Mouse (Mus musculus) cerebellum, postnatal 36 days (tissue): ENCODE measurements at regions not wholly inside any gene's neighbourhood (a gene's known extent, or its start where the extent isn't known, plus 50 kb on each side); places are given as distances from the start of the nearest gene placed in this dataset.

Source experiments
- DNase-seq, 2 experiments: peaks; one replicate each; pipeline ENCODE4 v3.0.0; 2021 to 2022; ENCODE audit warnings: mixed read lengths in 2 of 2

GRCm38 (mm10) chr6:100141225-100141624, 146.1 kb downstream of the Rybp start:
- no peak for DNase-seq

GRCm38 (mm10) chr6:100140581-100141114, 146.6 kb downstream of the Rybp start:
- DNase-seq, result no peak

DNA sequence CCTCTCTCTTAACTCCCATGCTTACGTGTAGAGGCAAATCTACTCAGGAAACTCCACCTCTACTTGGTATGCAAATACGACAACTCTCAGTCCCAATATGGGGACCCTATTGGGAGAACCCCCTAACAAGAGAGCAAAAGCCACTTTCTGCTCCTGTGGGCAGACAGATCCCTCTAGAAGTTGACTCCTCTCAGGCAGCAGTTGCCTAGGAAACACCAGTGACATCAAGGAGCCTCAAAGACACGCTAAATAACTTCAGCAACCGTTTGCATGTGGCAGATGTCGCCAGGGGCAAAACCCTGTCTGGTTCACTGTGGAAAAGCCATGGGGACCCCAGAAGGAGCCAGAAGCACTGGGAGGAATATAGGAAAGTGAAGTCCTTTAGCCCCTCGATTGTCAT, 147.5 kb downstream of the Rybp start:
- no peak for DNase-seq

GRCm38 (mm10) chr6:100138659-100139058, 148.6 kb downstream of the Rybp start:
- no peak for DNase-seq

DNA sequence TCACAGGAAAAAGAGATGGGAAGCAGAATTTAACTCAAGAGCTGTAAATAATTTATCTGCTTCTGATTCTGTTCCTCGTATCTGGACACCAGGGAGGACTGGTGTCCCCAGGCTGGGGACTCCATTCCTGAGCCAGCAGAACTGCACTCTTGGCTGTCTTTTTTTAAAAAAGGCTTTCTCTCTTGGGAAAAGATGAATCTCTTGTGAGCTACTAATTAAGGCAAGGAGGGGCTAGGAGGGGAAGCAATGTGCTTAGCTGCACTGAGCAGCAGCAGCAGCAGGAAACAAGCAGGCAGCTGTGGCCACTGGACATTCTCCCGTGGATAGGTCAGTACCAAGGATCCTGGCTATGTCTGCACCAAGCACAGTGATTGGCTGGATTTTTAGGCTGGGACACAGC, 152.1 kb downstream of the Rybp start:
- no peak for DNase-seq

- DNase-seq, result no peak
Observed at GRCm38 (mm10) chr6:100133970-100134369, 153.3 kb downstream of the Rybp start.

DNA sequence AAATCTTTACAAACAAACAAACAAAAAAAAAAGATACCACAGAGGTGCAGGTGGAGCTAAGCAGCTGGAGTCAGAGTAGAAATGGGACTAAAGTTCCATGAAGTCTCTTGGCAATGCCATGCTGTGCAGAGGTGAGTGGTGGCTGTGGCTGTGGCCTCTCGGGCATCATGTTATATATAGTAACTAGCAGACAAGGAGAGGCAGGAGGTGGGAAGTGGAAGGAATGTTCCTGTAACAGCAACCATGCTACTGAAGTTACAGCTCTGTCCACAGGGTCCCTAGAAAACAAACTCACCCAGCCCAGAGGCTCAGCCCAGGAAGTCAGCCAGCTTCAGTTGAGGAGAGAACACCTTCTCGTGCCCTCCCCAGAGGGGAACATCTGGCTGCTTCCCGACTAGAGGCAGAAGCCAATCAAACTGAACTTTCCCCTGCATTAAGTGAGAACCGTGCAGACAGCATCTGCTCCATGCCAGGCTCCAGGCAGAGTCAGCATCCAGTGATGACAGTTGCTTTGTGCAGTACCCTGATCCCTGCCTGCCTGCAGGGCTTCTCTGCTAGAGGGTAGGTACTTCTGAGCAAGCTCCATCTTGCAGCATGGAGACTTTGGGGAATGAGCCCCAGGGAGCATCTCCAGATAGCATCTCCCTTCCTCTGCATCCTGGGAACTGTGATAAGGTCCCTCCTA, 154.2 kb downstream of the Rybp start:
- no peak for DNase-seq

DNA sequence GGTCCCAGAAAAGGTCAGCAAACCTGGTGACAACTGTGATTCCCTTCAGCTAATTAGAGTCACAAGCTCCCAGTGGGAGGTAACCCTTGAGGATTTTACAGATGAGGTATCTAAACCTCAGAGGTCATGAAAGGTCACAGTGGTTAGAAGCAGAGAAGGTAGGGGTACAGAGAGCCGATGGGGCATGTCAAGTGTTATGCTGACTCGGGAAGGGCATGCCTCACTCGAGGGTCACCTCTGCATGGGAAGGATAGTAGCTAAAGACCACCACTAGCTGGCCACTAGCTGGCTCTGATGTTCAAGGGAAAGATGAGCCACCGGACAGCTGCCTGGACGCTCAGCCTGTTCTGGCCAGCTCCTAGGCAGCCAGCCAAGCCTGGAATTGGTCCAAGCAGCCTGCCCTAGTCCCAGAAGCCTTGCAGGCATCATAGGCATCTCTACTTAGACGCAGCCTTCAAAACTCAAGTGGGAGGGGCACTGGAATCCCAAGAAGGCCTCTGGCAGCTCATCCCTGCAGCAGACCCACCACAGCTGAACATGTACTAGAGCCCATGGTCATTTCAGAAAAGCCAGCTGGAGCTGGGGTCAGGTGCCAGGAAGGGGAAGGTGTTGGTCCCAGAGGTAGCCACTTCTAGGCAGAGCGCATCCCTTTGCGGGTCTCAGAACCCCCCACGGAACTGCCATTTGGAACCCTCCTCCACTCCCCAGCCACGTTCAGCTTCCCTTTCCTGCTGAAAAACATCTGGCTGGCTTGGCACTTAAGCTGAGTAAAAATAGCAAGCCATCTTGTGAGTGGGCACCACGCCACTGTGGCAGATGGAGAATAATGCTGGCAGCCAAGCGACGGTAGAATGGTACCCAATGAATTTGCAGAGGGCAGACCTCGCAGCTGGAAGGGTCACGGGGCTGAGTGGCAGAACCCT, 159.8 kb downstream of the Rybp start:
- DNase-seq, result peak; percentile 79 to 80

DNA sequence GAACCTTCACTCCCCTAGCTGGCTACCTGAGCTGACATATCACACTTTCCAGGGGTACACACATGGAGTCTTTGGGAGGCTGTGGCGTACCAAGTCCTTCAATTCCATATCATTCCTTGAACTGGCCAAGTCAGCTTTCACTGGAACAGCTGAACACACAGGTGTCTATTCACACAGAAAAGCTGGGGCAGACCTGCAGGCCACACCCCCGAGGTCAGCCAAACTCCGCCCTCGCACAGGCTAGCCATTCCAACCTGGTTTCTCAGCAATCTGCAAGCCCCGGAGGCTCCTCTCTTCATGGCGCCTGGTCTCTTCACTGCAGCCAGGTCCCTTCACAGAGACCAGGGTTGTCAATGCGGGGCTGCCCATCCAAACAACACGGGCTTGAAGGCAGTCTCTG, 160.5 kb downstream of the Rybp start:
- DNase-seq, result no peak

- DNase-seq, result no peak
Observed at GRCm38 (mm10) chr6:100126326-100126725, 161.0 kb downstream of the Rybp start.

GRCm38 (mm10) chr6:100121240-100121639, 166.0 kb downstream of the Rybp start:
- no peak for DNase-seq

GRCm38 (mm10) chr6:100120017-100120944, 167.0 kb downstream of the Rybp start:
- DNase-seq, result no peak

GRCm38 (mm10) chr6:100117084-100117483, 170.2 kb downstream of the Rybp start:
- no peak for DNase-seq

DNA sequence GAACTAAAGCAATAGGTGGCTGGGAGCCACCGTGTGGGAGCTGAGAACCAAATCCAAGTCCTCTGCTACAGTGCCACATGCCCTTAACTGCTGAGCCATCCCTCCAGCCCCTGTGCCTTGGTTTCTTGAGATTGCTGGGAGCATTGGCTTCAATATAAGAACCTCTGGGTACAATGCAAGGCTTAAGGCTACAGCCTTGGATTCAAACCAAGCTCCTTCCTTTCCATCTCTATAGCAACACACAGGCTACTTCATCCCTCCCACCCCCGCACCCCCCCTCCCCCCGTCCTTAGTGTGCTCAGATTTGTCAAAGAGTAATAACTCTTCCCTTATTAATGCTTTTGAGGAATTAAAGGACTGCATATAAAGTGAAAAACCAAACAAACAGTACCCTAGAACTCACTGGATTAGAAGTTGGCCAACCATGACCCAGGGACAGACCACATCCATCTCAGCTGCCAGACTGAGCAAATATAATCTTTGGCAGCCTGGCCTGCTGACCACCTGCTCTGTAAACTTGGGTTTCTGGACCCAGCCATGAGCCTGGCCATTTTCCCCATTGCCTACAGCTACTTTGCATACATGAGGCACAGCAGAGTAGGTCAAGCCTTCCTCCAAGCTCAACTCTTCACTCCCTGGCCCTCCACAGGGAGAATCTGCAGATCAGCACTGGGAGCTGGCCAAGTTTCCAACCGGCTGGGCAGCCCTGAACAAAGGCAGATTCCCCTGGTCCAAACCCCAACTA, 173.7 kb downstream of the Rybp start:
- DNase-seq, result peak in 1 of 2 experiments; percentile 20

GRCm38 (mm10) chr6:100110981-100111660, 176.2 kb downstream of the Rybp start:
- DNase-seq, result peak; percentile 54 to 60

DNA sequence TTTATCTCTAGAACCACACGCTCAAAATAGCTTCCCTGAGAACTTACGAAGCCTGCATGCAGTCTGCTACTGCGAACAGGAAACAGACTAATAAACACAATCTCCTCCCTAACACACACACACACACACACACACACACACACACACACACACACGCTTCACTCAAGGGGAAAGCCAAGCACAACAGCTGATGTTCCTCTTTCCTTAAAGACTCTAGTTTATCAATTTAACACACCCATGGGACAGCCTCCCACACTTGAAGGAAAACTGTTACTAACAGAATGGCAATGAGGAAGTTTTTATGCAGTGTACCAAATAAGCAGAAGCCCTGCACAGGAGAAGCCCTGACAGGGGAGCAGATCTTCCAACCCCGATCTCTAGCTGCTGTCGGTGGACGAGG, 177.3 kb downstream of the Rybp start:
- DNase-seq, result no peak

- no peak for DNase-seq
Observed at GRCm38 (mm10) chr6:100109351-100109750, 177.9 kb downstream of the Rybp start.

GRCm38 (mm10) chr6:100107508-100107907, 179.8 kb downstream of the Rybp start:
- no peak for DNase-seq

DNA sequence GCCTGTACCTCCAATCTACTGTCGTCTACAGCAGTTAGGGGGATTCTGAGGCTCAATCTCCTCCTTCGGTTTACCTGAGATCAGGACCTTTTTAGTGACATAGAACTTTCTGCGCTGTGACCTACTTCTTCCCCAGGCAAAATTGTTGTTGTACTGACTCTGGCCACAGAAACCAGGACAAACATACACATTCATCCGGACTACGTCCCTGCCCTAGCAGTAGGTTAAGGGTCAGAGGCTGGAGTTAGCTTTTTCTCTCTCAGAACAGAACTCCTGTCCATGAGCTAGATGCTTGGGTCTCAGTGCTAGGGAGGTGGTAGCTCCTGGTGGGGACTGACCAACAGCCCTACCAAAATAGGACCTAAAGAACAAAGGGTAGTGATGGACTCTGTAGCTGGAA, 180.2 kb downstream of the Rybp start:
- no peak for DNase-seq

DNA sequence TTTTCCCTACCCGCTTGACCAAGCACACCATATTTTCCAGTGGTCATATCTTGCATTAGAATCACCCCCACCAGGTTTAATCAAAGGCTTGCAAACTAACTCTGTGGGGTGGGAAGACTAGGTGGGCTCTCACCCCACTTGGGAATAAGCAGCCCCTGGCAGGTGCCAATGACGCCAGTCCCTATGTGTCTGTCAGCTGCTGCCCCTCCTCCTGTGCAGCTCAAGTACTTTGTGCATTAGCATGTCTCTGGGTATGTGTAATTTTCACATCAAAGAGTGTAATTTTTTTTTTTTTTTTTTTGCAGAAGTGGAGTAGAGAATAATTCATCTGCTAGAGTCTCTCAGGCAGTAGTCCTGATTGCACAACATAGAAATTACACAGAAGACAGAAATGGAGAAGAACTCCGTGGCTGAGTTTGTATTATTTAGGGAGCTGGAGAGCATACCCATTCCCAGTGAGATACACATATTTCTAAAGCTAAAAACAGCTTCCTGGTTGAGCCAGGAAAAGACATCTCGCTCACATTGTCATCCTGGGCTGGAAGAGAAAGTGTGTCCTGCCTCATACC, 186.6 kb downstream of the Rybp start:
- no peak for DNase-seq
